Mouse (Mus musculus): Measurements from ENCODE around the gene Src. TPM values are rescaled to one million over a fixed set of nuclear protein-coding genes. Genes with fewer than 3 reads are reported as not detected.

Src gene
- polyA plus RNA-seq, 1 experiment from 2014 or later, result 16.9 TPM

DNA sequence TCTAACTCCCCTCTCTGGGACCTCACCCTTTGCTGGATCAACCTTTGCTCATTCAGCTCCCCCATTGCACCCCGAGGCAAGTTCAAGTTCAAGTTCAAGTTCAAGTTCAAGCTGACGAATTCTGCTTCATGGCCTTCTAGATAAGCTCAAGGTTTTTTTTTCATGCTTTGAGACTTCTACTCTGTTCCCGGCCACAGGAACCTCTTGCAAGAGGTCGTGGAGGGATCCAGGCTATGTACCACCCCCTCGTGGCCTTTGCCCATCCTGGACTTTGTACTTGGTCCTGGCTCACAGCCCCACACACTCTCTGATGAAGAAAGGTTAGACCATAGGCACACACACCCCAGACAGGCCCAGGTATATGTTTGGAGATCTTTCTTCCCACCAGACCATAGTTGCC lies 90.9 kb downstream of the Src start:
- 73% methylated on average over 5 of the region's 5 CpGs for WGBS
- Histone ChIP-seq H3K27ac (ENCODE audit: low read length) (no peak overlapping the region), H3K4me1 (ENCODE audit: insufficient read depth, low read length) (peaks cover 9% of the 10 kb centered on the region), H3K4me2 (replicated peaks; ENCODE audit: low read depth, low read length) (no peak overlapping the region), H3K4me3 (ENCODE audit: low read length) (no peak overlapping the region), H3K36me3 (ENCODE audit: insufficient read depth, low read length) (no peaks in the 10 kb centered on the region), H3K27me3 (ENCODE audit: insufficient read depth, low read length) (no peaks in the 10 kb centered on the region), H3K9me3 (ENCODE audit: low read length) (no peaks in the 10 kb centered on the region), H3K9ac (replicated peaks; ENCODE audit: low read length) (no peak overlapping the region)
- no peak for ATAC-seq (ENCODE audit: low FRiP score, low TSS enrichment)

GRCm38 (mm10) chr2:157510031-157510430 lies 91.8 kb downstream of the Src start:
- H3K4me1 ChIP-seq (ENCODE audit: insufficient read depth, low read length), result peaks cover 14% of the 10 kb centered on the region
- H3K4me3 ChIP-seq (ENCODE audit: low read length), result no peak overlapping the region
- no peaks in the 10 kb centered on the region for H3K27me3 ChIP-seq (ENCODE audit: insufficient read depth, low read length)
- no peaks in the 10 kb centered on the region for H3K9me3 ChIP-seq (ENCODE audit: low read length)
- 82% methylated on average over 4 of the region's 4 CpGs for WGBS
- no peak overlapping the region for H3K27ac ChIP-seq (ENCODE audit: low read length)
- ATAC-seq (ENCODE audit: low FRiP score, low TSS enrichment), result no peak
- H3K4me2 ChIP-seq (replicated peaks; ENCODE audit: low read depth, low read length), result no peak overlapping the region
- H3K9ac ChIP-seq (replicated peaks; ENCODE audit: low read length), result no peak overlapping the region
- no peaks in the 10 kb centered on the region for H3K36me3 ChIP-seq (ENCODE audit: insufficient read depth, low read length)

DNA sequence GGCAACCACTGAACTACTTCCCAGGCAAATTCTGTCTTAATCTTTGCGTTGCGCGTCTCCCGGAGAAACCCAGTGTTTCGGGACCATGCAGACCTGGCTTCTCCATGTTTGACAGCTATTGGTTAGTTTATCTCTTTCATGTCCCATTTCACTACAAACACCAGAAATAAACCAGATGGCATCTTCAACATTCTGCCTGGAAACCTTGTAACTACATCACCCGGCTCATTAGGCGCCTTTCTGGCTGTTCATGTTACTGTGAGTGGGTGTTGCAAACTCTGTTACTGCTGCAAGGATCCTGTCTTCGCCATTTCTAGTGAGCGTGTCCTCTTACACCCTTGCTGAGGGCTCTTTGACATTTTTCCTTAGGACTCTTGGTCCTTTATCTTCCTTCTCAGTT lies 94.6 kb downstream of the Src start:
- no peak overlapping the region for H3K4me3 ChIP-seq (ENCODE audit: low read length)
- H3K27ac ChIP-seq (ENCODE audit: low read length), result no peak overlapping the region
- H3K4me2 ChIP-seq (replicated peaks; ENCODE audit: low read depth, low read length), result no peak overlapping the region
- no peak overlapping the region for H3K9ac ChIP-seq (replicated peaks; ENCODE audit: low read length)
- ATAC-seq (ENCODE audit: low FRiP score, low TSS enrichment), result no peak
- no peaks in the 10 kb centered on the region for H3K27me3 ChIP-seq (ENCODE audit: insufficient read depth, low read length)
- 79% methylated on average over 9 of the region's 9 CpGs for WGBS
- peaks cover 7% of the 10 kb centered on the region for H3K4me1 ChIP-seq (ENCODE audit: insufficient read depth, low read length)
- H3K36me3 ChIP-seq (ENCODE audit: insufficient read depth, low read length), result no peaks in the 10 kb centered on the region
- H3K9me3 ChIP-seq (ENCODE audit: low read length), result no peaks in the 10 kb centered on the region

- Histone ChIP-seq H3K36me3 (ENCODE audit: insufficient read depth, low read length) (no peaks in the 10 kb centered on the region), H3K4me2 (replicated peaks; ENCODE audit: low read depth, low read length) (no peak overlapping the region), H3K9me3 (ENCODE audit: low read length) (no peaks in the 10 kb centered on the region), H3K27me3 (ENCODE audit: insufficient read depth, low read length) (no peaks in the 10 kb centered on the region; the same call in 1 of the 2 replicates), H3K4me1 (ENCODE audit: insufficient read depth, low read length) (peaks cover 13% of the 10 kb centered on the region), H3K9ac (replicated peaks; ENCODE audit: low read length) (no peak overlapping the region), H3K27ac (ENCODE audit: low read length) (no peak overlapping the region), H3K4me3 (ENCODE audit: low read length) (no peak overlapping the region)
- WGBS, result 34% methylated on average over 9 of the region's 9 CpGs
- no peak; the same call in 1 of the 2 replicates for ATAC-seq (ENCODE audit: low FRiP score, low TSS enrichment)
These were observed 95.5 kb downstream of the Src start for GRCm38 (mm10) chr2:157513737-157514208.

- ATAC-seq (ENCODE audit: low FRiP score, low TSS enrichment), result peak; percentile 25; the same call in 1 of the 2 replicates
- Histone ChIP-seq H3K27me3 (ENCODE audit: insufficient read depth, low read length) (no peaks in the 10 kb centered on the region; the same call in 1 of the 2 replicates), H3K27ac (ENCODE audit: low read length) (no peak overlapping the region), H3K36me3 (ENCODE audit: insufficient read depth, low read length) (no peaks in the 10 kb centered on the region), H3K4me3 (ENCODE audit: low read length) (no peak overlapping the region), H3K4me1 (ENCODE audit: insufficient read depth, low read length) (peaks cover 13% of the 10 kb centered on the region), H3K9ac (replicated peaks; ENCODE audit: low read length) (no peak overlapping the region), H3K9me3 (ENCODE audit: low read length) (no peaks in the 10 kb centered on the region), H3K4me2 (replicated peaks; ENCODE audit: low read depth, low read length) (no peak overlapping the region)
- 14% methylated on average over 4 of the region's 4 CpGs for WGBS
These were observed 96.1 kb downstream of the Src start for GRCm38 (mm10) chr2:157514353-157514752.

DNA sequence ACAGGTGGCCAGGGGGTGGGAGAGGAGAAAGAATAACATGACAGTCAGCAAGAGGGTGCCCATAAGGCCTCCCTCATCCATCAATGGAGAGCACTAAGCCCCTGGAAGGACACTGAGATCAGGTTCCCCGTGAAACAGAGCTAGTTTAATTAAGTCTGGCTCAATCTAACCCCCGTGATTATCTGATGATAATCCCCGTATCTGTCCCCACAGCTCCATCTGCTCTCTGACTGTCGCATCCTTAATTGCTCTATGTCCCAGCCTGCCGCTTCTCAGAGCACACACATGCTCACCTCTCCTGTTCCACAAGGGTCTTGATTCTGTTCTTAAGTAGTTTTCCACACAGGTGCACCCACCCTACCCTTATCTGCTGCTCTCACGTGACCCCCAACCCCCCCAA lies 99.3 kb downstream of the Src start:
- H3K9me3 ChIP-seq (ENCODE audit: low read length), result no peaks in the 10 kb centered on the region
- no peaks in the 10 kb centered on the region for H3K36me3 ChIP-seq (ENCODE audit: insufficient read depth, low read length)
- ATAC-seq (ENCODE audit: low FRiP score, low TSS enrichment), result no peak
- WGBS, result 55% methylated on average over 6 of the region's 6 CpGs
- peaks cover 13% of the 10 kb centered on the region for H3K4me1 ChIP-seq (ENCODE audit: insufficient read depth, low read length)
- no peaks in the 10 kb centered on the region; the same call in 1 of the 2 replicates for H3K27me3 ChIP-seq (ENCODE audit: insufficient read depth, low read length)
- H3K9ac ChIP-seq (replicated peaks; ENCODE audit: low read length), result no peak overlapping the region
- no peak overlapping the region for H3K4me3 ChIP-seq (ENCODE audit: low read length)
- H3K4me2 ChIP-seq (replicated peaks; ENCODE audit: low read depth, low read length), result no peak overlapping the region
- H3K27ac ChIP-seq (ENCODE audit: low read length), result no peak overlapping the region

- H3K4me1 ChIP-seq (ENCODE audit: insufficient read depth, low read length), result peaks cover 13% of the 10 kb centered on the region
- H3K9me3 ChIP-seq (ENCODE audit: low read length), result no peaks in the 10 kb centered on the region
- H3K4me2 ChIP-seq (replicated peaks; ENCODE audit: low read depth, low read length), result no peak overlapping the region
- ATAC-seq (ENCODE audit: low FRiP score, low TSS enrichment), result no peak
- no peaks in the 10 kb centered on the region for H3K36me3 ChIP-seq (ENCODE audit: insufficient read depth, low read length)
- WGBS, result 33% methylated on average over 7 of the region's 7 CpGs
- no peak overlapping the region for H3K27ac ChIP-seq (ENCODE audit: low read length)
- H3K9ac ChIP-seq (replicated peaks; ENCODE audit: low read length), result no peak overlapping the region
- no peak overlapping the region for H3K4me3 ChIP-seq (ENCODE audit: low read length)
- H3K27me3 ChIP-seq (ENCODE audit: insufficient read depth, low read length), result no peaks in the 10 kb centered on the region; the same call in 1 of the 2 replicates
These were observed 100.2 kb downstream of the Src start for GRCm38 (mm10) chr2:157518451-157518850.

GRCm38 (mm10) chr2:157519452-157519851 lies 101.2 kb downstream of the Src start:
- ATAC-seq (ENCODE audit: low FRiP score, low TSS enrichment), result no peak
- WGBS, result 62% methylated on average over 6 of the region's 6 CpGs

DNA sequence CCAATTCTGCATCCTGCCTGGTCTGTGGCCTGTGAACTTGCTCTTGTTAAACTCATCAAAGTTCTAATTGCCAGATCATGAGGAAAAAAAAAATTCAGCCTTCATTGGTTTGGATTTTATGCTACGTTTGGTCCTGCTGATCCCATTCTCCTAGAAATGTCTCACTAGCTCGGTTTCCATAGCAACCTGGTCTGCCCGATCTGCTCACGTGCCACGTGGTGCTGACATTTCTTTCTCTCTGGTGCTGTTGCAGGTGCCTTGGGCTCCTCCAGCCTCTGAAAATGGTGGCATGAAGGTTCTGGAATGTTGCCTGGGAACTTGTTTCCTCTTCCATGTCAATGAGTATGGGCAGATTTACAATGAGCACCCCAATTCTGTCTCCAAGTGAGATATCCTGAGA lies 102.3 kb downstream of the Src start:
- no peaks in the 10 kb centered on the region; the same call in 1 of the 2 replicates for H3K27me3 ChIP-seq (ENCODE audit: insufficient read depth, low read length)
- H3K27ac ChIP-seq (ENCODE audit: low read length), result no peak overlapping the region
- peaks cover 6% of the 10 kb centered on the region; the same call in 1 of the 2 replicates for H3K4me1 ChIP-seq (ENCODE audit: insufficient read depth, low read length)
- no peak overlapping the region for H3K4me3 ChIP-seq (ENCODE audit: low read length)
- H3K36me3 ChIP-seq (ENCODE audit: insufficient read depth, low read length), result no peaks in the 10 kb centered on the region
- H3K9ac ChIP-seq (replicated peaks; ENCODE audit: low read length), result no peak overlapping the region
- no peak for ATAC-seq (ENCODE audit: low FRiP score, low TSS enrichment)
- H3K9me3 ChIP-seq (ENCODE audit: low read length), result no peaks in the 10 kb centered on the region
- no peak overlapping the region for H3K4me2 ChIP-seq (replicated peaks; ENCODE audit: low read depth, low read length)
- WGBS, result 27% methylated on average over 5 of the region's 5 CpGs

More at GRCm38 (mm10) chr2:157519452-157519851, 101.2 kb downstream of the Src start:
- Histone ChIP-seq H3K27ac (ENCODE audit: low read length) (no peak overlapping the region), H3K4me3 (ENCODE audit: low read length) (no peak overlapping the region), H3K27me3 (ENCODE audit: insufficient read depth, low read length) (no peaks in the 10 kb centered on the region; the same call in 1 of the 2 replicates), H3K4me2 (replicated peaks; ENCODE audit: low read depth, low read length) (no peak overlapping the region), H3K9ac (replicated peaks; ENCODE audit: low read length) (no peak overlapping the region), H3K9me3 (ENCODE audit: low read length) (no peaks in the 10 kb centered on the region), H3K36me3 (ENCODE audit: insufficient read depth, low read length) (no peaks in the 10 kb centered on the region), H3K4me1 (ENCODE audit: insufficient read depth, low read length) (peaks cover 8% of the 10 kb centered on the region)
